Mouse (Mus musculus) E14TG2a.4 (cell line): ENCODE measurements at regions not wholly inside any gene's neighbourhood (a gene's known extent, or its start where the extent isn't known, plus 50 kb on each side); places are given as distances from the start of the nearest gene placed in this dataset.

Source experiments
- CTCF ChIP-seq: conservative IDR thresholded peaks from 2 replicates; pipeline ENCODE4 v1.5.1; 2014; ENCODE audit warnings: low read length
- NANOG ChIP-seq: IDR thresholded peaks from 2 replicates; pipeline ENCODE4 v1.6.1; 2014; ENCODE audit warnings: borderline replicate concordance, low read length, mixed read lengths
- POU5F1 ChIP-seq: IDR thresholded peaks from 2 replicates; pipeline ENCODE4 v1.6.1; 2014; ENCODE audit warnings: low read length, borderline replicate concordance

GRCm38 (mm10) chr16:72223860-72224259, 84.2 kb upstream of the Robo1 start:
- TF ChIP-seq CTCF, result no peak
- no peak for TF ChIP-seq POU5F1
- no peak for TF ChIP-seq NANOG
